Mouse (Mus musculus) liver, embryonic 14.5 days (tissue): ENCODE measurements at regions not wholly inside any gene's neighbourhood (a gene's known extent, or its start where the extent isn't known, plus 50 kb on each side); places are given as distances from the start of the nearest gene placed in this dataset.

Experiments used
- ATAC-seq: fragments of 200-750 bp; cut with Nextera tagmentation; 2 replicates; pipeline ENCODE4 v1.8.0; 2017; ENCODE audit warnings: moderate number of reproducible peaks, mild to moderate bottlenecking, moderate library complexity; ENCODE audit not compliant: insufficient read depth
- DNase-seq, 3 experiments: peaks; one replicate each; pipeline ENCODE4 v3.0.0-alpha.2; 2012 to 2013; ENCODE audit warnings: low read depth in 3 of 3, low spot score in 3 of 3
- H3K27ac ChIP-seq: fragments of 300-500 bp; sonication (generic); 2 replicates; pipeline ENCODE4 v1.5.1; 2014; ENCODE audit warnings: moderate library complexity, mild to moderate bottlenecking, control low read depth, inconsistent platforms
- H3K27me3 ChIP-seq: fragments of 300-500 bp; sonication (generic); 2 replicates; pipeline ENCODE4 v1.6.1; 2014; ENCODE audit warnings: mild to moderate bottlenecking, low read length, moderate library complexity; ENCODE audit not compliant: control insufficient read depth, insufficient read depth
- H3K36me3 ChIP-seq: fragments of 300-500 bp; sonication (generic); replicated peaks from 2 replicates; pipeline ENCODE4 v1.6.1; 2014; ENCODE audit warnings: low read depth; ENCODE audit not compliant: control insufficient read depth, insufficient read depth
- H3K4me1 ChIP-seq, 2 experiments: fragments of 200-500 bp in 1 of 2; fragments of 300-500 bp in 1 of 2; sonication (generic) in 1 of 2; replicated peaks; 2 replicates each; pipeline ENCODE4 v1.6.1; 2012 to 2014; ENCODE audit warnings: antibody characterized with exemption in 1 of 2, inconsistent platforms in 1 of 2, low read length in 1 of 2; ENCODE audit not compliant: control insufficient read depth in 2 of 2, insufficient read depth in 2 of 2
- H3K4me2 ChIP-seq: fragments of 300-500 bp; sonication (generic); 2 replicates; pipeline ENCODE4 v1.6.1; 2014; ENCODE audit warnings: low read depth, mild to moderate bottlenecking, control low read depth, moderate library complexity
- H3K4me3 ChIP-seq, 2 experiments: fragments of 200-500 bp in 1 of 2; fragments of 300-500 bp in 1 of 2; sonication (generic) in 1 of 2; 2 replicates each; pipeline ENCODE4 v1.5.1; 2012 to 2014; ENCODE audit warnings: low read depth in 2 of 2, low read length in 2 of 2, mild to moderate bottlenecking in 2 of 2, control low read depth in 1 of 2, inconsistent platforms in 1 of 2, moderate library complexity in 1 of 2; ENCODE audit not compliant: insufficient read depth in 1 of 2
- H3K9ac ChIP-seq: fragments of 300-500 bp; sonication (generic); replicated peaks from 2 replicates; pipeline ENCODE4 v1.6.1; 2014; ENCODE audit warnings: mild to moderate bottlenecking, control low read depth, moderate library complexity
- H3K9me3 ChIP-seq: fragments of 300-500 bp; sonication (generic); 2 replicates; pipeline ENCODE4 v1.6.1; 2016; ENCODE audit warnings: low read length, mixed read lengths; ENCODE audit not compliant: control insufficient read depth
- CTCF ChIP-seq: IDR thresholded peaks from 2 replicates; pipeline ENCODE4 v1.5.1; 2016; ENCODE audit warnings: antibody characterized with exemption, low read depth, control low read depth
- EP300 ChIP-seq: IDR thresholded peaks from 2 replicates; pipeline ENCODE4 v1.6.1; 2016; ENCODE audit warnings: antibody characterized with exemption, low read depth
- WGBS: fragments of 180-500 bp; shearing (Covaris S2); extraction: QIAGEN DNeasy Blood & Tissue Kit; methylation state at CpG from one replicate; pipeline ENCODE4 v1.1.7; 2014; ENCODE audit not compliant: insufficient replicate concordance; 5-methylcytosine and 5-hydroxymethylcytosine counted together

GRCm38 (mm10) chr2:74416097-74416496, 163.1 kb downstream of the Lnpk start:
- H3K9me3 ChIP-seq, result no peaks in the 10 kb centered on the region
- no peak overlapping the region for H3K9ac ChIP-seq
- 60% methylated on average over 4 of the region's 4 CpGs for WGBS
- no peak for TF ChIP-seq EP300
- no peak for TF ChIP-seq CTCF
- H3K27me3 ChIP-seq, result no peaks in the 10 kb centered on the region
- H3K4me1 ChIP-seq, result no peaks in the 10 kb centered on the region
- H3K27ac ChIP-seq, result no peak overlapping the region
- ATAC-seq, result no peak
- H3K36me3 ChIP-seq, result no peaks in the 10 kb centered on the region
- DNase-seq, result no peak
- no peak overlapping the region for H3K4me2 ChIP-seq
- no peak overlapping the region for H3K4me3 ChIP-seq

GRCm38 (mm10) chr2:74414721-74415120, 164.5 kb downstream of the Lnpk start:
- 78% methylated on average over 13 of the region's 13 CpGs for whole genome bisulfite sequencing
- ATAC-seq, result no peak
- no peaks in the 10 kb centered on the region for H3K9me3 ChIP-seq

GRCm38 (mm10) chr2:74409856-74410404, 169.3 kb downstream of the Lnpk start:
- WGBS, result 59% methylated on average over 4 of the region's 4 CpGs
- H3K9me3 ChIP-seq, result no peaks in the 10 kb centered on the region
- no peak overlapping the region for H3K9ac ChIP-seq
- TF ChIP-seq EP300, result no peak
- no peak for TF ChIP-seq CTCF
- ATAC-seq, result no peak
- no peak for DNase-seq
- H3K27me3 ChIP-seq, result no peaks in the 10 kb centered on the region
- H3K27ac ChIP-seq, result no peak overlapping the region
- H3K36me3 ChIP-seq, result no peaks in the 10 kb centered on the region
- no peak overlapping the region for H3K4me3 ChIP-seq
- no peaks in the 10 kb centered on the region for H3K4me1 ChIP-seq
- H3K4me2 ChIP-seq, result no peak overlapping the region

More at GRCm38 (mm10) chr2:74414721-74415120, 164.5 kb downstream of the Lnpk start:
- Histone ChIP-seq H3K27ac (no peak overlapping the region), H3K9ac (no peak overlapping the region), H3K4me1 (no peaks in the 10 kb centered on the region), H3K4me3 (no peak overlapping the region), H3K27me3 (no peaks in the 10 kb centered on the region), H3K4me2 (no peak overlapping the region), H3K36me3 (no peaks in the 10 kb centered on the region)
- TF ChIP-seq CTCF (no peak), EP300 (no peak)
- DNase-seq, result no peak

- no peaks in the 10 kb centered on the region for H3K27me3 ChIP-seq
- no peak for DNase-seq
- no peaks in the 10 kb centered on the region for H3K36me3 ChIP-seq
- H3K9ac ChIP-seq, result no peak overlapping the region
- TF ChIP-seq CTCF (no peak), EP300 (no peak)
- no peaks in the 10 kb centered on the region for H3K9me3 ChIP-seq
- WGBS, result 48% methylated on average over 3 of the region's 3 CpGs
- no peak overlapping the region for H3K4me2 ChIP-seq
- no peaks in the 10 kb centered on the region for H3K4me1 ChIP-seq
- no peak overlapping the region for H3K27ac ChIP-seq
- no peak for ATAC-seq
- H3K4me3 ChIP-seq, result no peak overlapping the region
Observed at GRCm38 (mm10) chr2:74404493-74404892, 174.7 kb downstream of the Lnpk start.

GRCm38 (mm10) chr2:74391064-74391463, 188.2 kb downstream of the Lnpk start:
- 71% methylated on average over 4 of the region's 4 CpGs for whole genome bisulfite sequencing
- Histone ChIP-seq H3K36me3 (no peaks in the 10 kb centered on the region), H3K4me3 (no peak overlapping the region), H3K4me2 (no peak overlapping the region), H3K27ac (no peak overlapping the region), H3K9ac (no peak overlapping the region), H3K9me3 (no peaks in the 10 kb centered on the region), H3K4me1 (no peaks in the 10 kb centered on the region), H3K27me3 (no peaks in the 10 kb centered on the region)
- no peak for ATAC-seq
- TF ChIP-seq CTCF, result no peak
- no peak for TF ChIP-seq EP300
- DNase-seq, result no peak
